Mouse (Mus musculus) forebrain, postnatal 0 days (tissue): ENCODE measurements at regions not wholly inside any gene's neighbourhood (a gene's known extent, or its start where the extent isn't known, plus 50 kb on each side); places are given as distances from the start of the nearest gene placed in this dataset.

Source experiments
- ATAC-seq: fragments of 200-750 bp; cut with Nextera tagmentation; 2 replicates; pipeline ENCODE4 v1.8.0; 2017; ENCODE audit warnings: mild to moderate bottlenecking, moderate library complexity
- DNase-seq: peaks from one replicate; pipeline ENCODE4 v3.0.0-alpha.2; 2015
- H3K27ac ChIP-seq: fragments of 300-500 bp; sonication (generic); 2 replicates; pipeline ENCODE4 v1.5.1; 2014; ENCODE audit warnings: low read depth, mild to moderate bottlenecking, antibody characterized with exemption, low read length, moderate library complexity, mixed read lengths
- H3K27me3 ChIP-seq: fragments of 300-500 bp; sonication (generic); 2 replicates; pipeline ENCODE4 v1.6.1; 2014; ENCODE audit warnings: mild to moderate bottlenecking, low read length, mixed read lengths; ENCODE audit not compliant: insufficient read depth
- H3K36me3 ChIP-seq: fragments of 300-500 bp; sonication (generic); 2 replicates; pipeline ENCODE4 v1.6.1; 2014; ENCODE audit warnings: mild to moderate bottlenecking, moderate library complexity; ENCODE audit not compliant: insufficient read depth
- H3K4me1 ChIP-seq: fragments of 300-500 bp; sonication (generic); 2 replicates; pipeline ENCODE4 v1.6.1; 2014; ENCODE audit warnings: antibody characterized with exemption; ENCODE audit not compliant: insufficient read depth
- H3K4me2 ChIP-seq: fragments of 300-500 bp; sonication (generic); 2 replicates; pipeline ENCODE4 v1.6.1; 2014; ENCODE audit warnings: low read depth, mild to moderate bottlenecking, moderate library complexity
- H3K4me3 ChIP-seq: fragments of 300-500 bp; sonication (generic); 2 replicates; pipeline ENCODE4 v1.5.1; 2014; ENCODE audit warnings: low read depth, low read length, mixed read lengths
- H3K9ac ChIP-seq: fragments of 300-500 bp; sonication (generic); 2 replicates; pipeline ENCODE4 v1.6.1; 2014; ENCODE audit warnings: mild to moderate bottlenecking
- H3K9me3 ChIP-seq: fragments of 300-500 bp; sonication (generic); 2 replicates; pipeline ENCODE4 v1.6.1; 2016; ENCODE audit warnings: low read length
- CTCF ChIP-seq: sonication (generic); IDR thresholded peaks from 2 replicates; pipeline ENCODE4 v1.5.1; 2016; ENCODE audit warnings: antibody characterized with exemption, control low read depth, low read depth
- WGBS: fragments of 180-500 bp; shearing (Covaris S2); extraction: QIAGEN DNeasy Blood & Tissue Kit; methylation state at CpG from one replicate; pipeline ENCODE4 v1.1.7; 2014; 5-methylcytosine and 5-hydroxymethylcytosine counted together

DNA sequence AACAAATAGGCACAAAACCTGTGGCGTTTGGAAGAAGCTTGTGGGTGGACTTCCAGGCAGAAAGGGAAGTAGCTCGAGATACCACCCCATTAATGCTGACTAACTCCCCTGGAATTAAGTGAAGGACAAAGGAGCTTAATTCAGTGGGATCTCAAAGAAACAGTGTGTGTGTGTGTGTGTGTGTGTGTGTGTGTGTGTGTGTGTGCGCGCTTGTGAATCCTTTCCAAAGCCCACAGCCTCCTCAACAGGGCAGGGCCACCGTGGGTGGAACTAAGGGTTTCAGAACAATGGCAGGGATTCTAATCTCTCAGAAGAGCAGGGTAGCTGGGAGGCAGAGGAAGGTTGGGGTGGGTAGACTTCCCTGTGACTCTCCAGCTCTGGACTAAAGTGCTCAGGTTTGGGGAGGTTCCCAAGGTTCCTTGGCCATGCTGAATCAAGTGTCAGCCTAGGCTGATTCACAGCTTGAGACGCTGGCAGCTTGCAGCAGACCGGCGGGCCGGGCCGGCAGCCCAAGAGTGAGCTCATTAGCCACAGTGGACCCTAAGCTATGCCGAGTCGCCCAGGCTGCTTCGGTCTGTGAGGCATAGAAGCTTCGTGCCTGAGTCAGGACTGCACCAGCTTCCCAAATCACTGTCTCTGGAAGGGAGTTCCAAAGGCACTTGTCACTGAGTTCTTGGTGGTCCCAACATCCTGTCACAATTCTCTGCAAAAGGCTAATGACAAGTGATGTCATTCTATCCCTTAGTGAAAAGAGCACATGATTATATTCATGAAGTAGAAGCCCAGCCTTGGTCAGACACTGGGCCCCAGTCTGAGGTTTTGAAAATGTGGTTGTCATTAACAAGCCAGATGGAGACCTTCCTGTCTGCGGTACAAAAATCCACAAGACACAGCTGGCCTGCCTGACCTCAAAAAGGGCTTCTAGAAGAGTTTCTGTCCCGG, 59.6 kb upstream of the Arntl start:
- Histone ChIP-seq H3K4me2 (no peak overlapping the region), H3K9ac (no peak overlapping the region), H3K36me3 (no peaks in the 10 kb centered on the region), H3K4me1 (no peaks in the 10 kb centered on the region), H3K4me3 (no peak overlapping the region), H3K27me3 (no peaks in the 10 kb centered on the region), H3K9me3 (no peaks in the 10 kb centered on the region), H3K27ac (no peak overlapping the region)
- DNase-seq (peak; percentile 68), ATAC-seq (peak; percentile 84)
- no peak for TF ChIP-seq CTCF
- WGBS: 6% methylated on average over 16 of the region's 16 CpGs

DNA sequence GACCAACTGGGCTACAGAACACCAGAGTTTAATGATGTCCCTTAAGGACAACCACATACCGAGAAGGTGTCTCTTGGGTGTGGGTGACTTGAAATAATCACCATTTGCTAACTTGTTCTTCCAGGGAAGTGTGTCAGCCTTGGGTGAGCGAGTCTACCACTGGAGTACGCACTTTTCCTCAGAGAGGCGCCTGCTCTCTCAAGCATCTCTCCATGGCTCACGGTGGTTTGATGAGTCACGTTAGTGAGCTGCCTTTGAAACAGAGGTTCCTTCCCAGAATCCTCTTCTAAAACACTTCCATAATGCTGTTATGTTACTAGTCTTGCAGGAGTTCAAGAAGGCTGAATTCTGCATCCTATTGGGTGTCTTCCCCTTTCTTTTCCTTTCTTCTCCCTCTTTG, 58.6 kb upstream of the Arntl start:
- DNase-seq: no peak
- H3K27me3 ChIP-seq: no peaks in the 10 kb centered on the region
- 92% methylated on average over 6 of the region's 6 CpGs for WGBS
- H3K36me3 ChIP-seq: no peaks in the 10 kb centered on the region
- H3K27ac ChIP-seq: no peak overlapping the region
- no peak for ATAC-seq
- no peak overlapping the region for H3K4me2 ChIP-seq
- H3K4me3 ChIP-seq: no peak overlapping the region
- H3K9me3 ChIP-seq: no peaks in the 10 kb centered on the region
- no peak for TF ChIP-seq CTCF
- no peak overlapping the region for H3K9ac ChIP-seq
- no peaks in the 10 kb centered on the region for H3K4me1 ChIP-seq

DNA sequence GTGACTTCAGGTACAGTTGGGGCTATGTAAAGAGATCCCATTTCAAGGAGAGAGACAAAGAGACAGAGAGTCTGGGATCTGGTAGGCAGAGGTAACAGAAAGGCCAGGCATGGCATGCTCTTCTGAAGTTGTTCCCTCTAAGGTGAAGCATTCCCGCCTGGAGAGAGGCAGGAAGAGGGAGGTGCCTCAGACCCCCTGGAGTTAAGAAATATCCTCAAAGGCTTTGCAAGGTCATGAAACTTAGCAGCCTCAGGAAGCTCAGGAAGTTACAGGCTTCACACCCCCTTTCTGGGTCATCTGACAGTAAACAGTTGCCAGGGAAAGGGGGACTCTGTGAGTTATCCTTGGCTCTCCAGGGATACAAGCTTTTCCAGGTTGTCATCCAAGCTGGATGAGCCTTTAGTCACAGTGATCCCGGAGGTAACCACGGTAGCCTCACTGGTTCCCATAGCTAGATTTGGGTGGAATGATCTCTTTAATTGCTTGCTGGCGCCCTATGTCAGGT, 57.2 kb upstream of the Arntl start:
- H3K4me2 ChIP-seq: no peak overlapping the region
- no peaks in the 10 kb centered on the region for H3K36me3 ChIP-seq
- H3K27me3 ChIP-seq: no peaks in the 10 kb centered on the region
- H3K9ac ChIP-seq: no peak overlapping the region
- no peak for TF ChIP-seq CTCF
- no peaks in the 10 kb centered on the region for H3K9me3 ChIP-seq
- ATAC-seq (no peak), DNase-seq (no peak)
- H3K4me1 ChIP-seq: no peaks in the 10 kb centered on the region
- 86% methylated on average over 4 of the region's 4 CpGs for WGBS
- no peak overlapping the region for H3K4me3 ChIP-seq
- no peak overlapping the region for H3K27ac ChIP-seq

DNA sequence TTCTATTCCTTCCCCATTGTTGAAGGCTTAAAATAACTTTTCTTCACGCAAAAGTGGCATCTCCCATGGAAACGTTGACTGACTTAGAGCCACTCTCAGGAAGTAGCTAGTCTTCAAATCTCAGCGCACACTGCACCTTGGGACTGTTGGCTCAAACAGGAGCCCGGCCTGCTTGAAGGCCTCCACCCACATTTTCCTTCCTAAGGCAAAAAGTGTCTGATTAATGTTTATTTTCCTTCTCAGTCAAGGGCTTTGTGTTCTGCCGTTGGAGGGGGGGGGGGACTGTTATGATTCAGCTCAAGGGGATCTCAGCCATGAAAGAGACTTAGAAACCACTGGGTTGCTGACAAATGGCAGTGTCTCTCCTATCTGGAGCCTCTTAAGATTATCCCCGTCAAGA, 56.5 kb upstream of the Arntl start:
- H3K9ac ChIP-seq: no peak overlapping the region
- H3K9me3 ChIP-seq: no peaks in the 10 kb centered on the region
- WGBS: 51% methylated on average over 6 of the region's 6 CpGs
- H3K4me2 ChIP-seq: no peak overlapping the region
- H3K4me3 ChIP-seq: no peak overlapping the region
- DNase-seq (no peak), ATAC-seq (no peak)
- no peak overlapping the region for H3K27ac ChIP-seq
- no peaks in the 10 kb centered on the region for H3K4me1 ChIP-seq
- no peaks in the 10 kb centered on the region for H3K36me3 ChIP-seq
- H3K27me3 ChIP-seq: no peaks in the 10 kb centered on the region
- TF ChIP-seq CTCF: no peak

DNA sequence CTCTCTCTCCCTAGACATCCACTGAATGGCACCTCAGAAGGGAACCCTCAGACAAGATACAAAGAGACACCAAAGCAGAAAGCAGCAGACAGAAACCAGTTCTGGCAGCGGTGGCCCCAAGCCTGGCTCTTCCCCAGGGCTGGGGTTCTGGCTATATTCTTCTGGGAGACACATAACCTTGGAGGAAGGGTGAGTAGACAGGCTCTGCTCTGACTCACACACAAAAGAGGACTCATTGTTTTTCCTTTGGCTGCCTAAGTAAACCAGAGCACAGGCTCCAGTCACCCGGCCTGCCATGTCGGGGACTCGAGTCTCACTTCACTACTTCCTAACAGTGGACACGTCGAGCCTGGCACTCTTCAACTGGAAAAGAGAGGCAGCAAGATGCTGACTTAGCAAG, 55.8 kb upstream of the Arntl start:
- Histone ChIP-seq H3K4me2 (no peak overlapping the region), H3K4me1 (no peaks in the 10 kb centered on the region), H3K9ac (no peak overlapping the region), H3K27ac (0 out of 2 replicates have a peak overlapping the region, but pooled peaks have one; percentile 1), H3K4me3 (no peak overlapping the region), H3K36me3 (no peaks in the 10 kb centered on the region), H3K9me3 (no peaks in the 10 kb centered on the region), H3K27me3 (no peaks in the 10 kb centered on the region)
- 52% methylated on average over 6 of the region's 6 CpGs for WGBS
- DNase-seq: no peak
- no peak for TF ChIP-seq CTCF
- no peak for ATAC-seq

DNA sequence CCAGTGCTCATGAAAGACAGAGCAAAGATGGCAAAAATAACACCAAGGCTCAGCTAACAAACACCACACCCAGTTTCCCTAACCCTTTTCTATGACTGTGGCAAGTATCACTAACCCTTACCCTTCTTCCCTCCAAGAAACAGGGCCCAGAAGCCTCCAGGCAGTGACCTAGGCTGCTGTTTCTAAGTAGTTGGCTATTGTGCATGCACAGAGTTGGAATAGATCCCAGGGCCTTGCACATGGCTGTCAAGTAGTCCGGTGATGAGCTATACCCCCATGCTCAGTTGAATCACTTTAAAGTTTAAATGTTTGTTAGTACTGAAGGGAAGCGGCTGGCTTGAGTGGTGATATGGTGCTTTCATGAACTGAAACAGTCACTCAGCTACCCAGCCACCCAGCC, 53.9 kb upstream of the Arntl start:
- no peaks in the 10 kb centered on the region for H3K9me3 ChIP-seq
- no peaks in the 10 kb centered on the region for H3K27me3 ChIP-seq
- no peak overlapping the region for H3K4me2 ChIP-seq
- DNase-seq: no peak
- no peaks in the 10 kb centered on the region for H3K36me3 ChIP-seq
- H3K27ac ChIP-seq: no peak overlapping the region
- H3K4me1 ChIP-seq: no peaks in the 10 kb centered on the region
- no peak overlapping the region for H3K9ac ChIP-seq
- no peak overlapping the region for H3K4me3 ChIP-seq
- ATAC-seq: no peak
- WGBS: 58% methylated on average over 2 of the region's 2 CpGs
- TF ChIP-seq CTCF: no peak

DNA sequence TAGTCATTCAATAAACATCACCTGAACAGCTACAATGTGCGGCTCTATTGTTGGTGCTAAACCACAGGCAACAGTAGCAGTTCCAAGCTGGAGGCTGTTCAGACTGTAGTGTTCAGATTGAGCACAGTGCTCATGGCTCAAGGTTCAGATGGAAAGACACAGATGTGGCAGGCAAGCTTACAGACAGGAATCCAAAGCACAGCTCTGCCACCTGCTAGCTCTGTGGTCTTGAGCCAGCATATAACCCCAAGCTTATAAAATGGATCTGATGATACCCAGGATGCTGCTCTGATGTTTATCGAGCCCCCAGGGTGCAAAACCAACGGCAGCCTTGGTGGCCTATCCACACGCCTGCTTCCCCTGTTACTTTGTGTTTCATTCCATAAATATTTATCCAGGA, 53.2 kb upstream of the Arntl start:
- TF ChIP-seq CTCF: no peak

More for the DNA sequence above, 53.2 kb upstream of the Arntl start:
- DNase-seq (no peak), ATAC-seq (no peak)
- no peaks in the 10 kb centered on the region for H3K9me3 ChIP-seq
- WGBS: 84% methylated on average over 4 of the region's 4 CpGs
- no peaks in the 10 kb centered on the region for H3K36me3 ChIP-seq
- no peak overlapping the region for H3K27ac ChIP-seq
- no peaks in the 10 kb centered on the region for H3K4me1 ChIP-seq
- no peak overlapping the region for H3K9ac ChIP-seq
- H3K4me3 ChIP-seq: no peak overlapping the region
- no peak overlapping the region for H3K4me2 ChIP-seq
- no peaks in the 10 kb centered on the region for H3K27me3 ChIP-seq
